Mouse (Mus musculus) stomach, postnatal 0 days (tissue): ENCODE measurements at regions not wholly inside any gene's neighbourhood (a gene's known extent, or its start where the extent isn't known, plus 50 kb on each side); places are given as distances from the start of the nearest gene placed in this dataset.

ENCODE experiments used
- ATAC-seq: fragments of 200-750 bp; cut with Nextera tagmentation; 2 replicates; pipeline ENCODE4 v1.8.0; 2017; ENCODE audit not compliant: low FRiP score, low TSS enrichment
- DNase-seq: peaks from one replicate; pipeline ENCODE4 v3.0.0-alpha.2; 2016; ENCODE audit warnings: low spot score
- H3K27ac ChIP-seq: fragments of 300-500 bp; sonication (generic); replicated peaks from 2 replicates; pipeline ENCODE4 v1.5.1; 2014; ENCODE audit warnings: mild to moderate bottlenecking, control low read depth
- H3K27me3 ChIP-seq: fragments of 300-500 bp; sonication (generic); 2 replicates; pipeline ENCODE4 v1.6.1; 2014; ENCODE audit warnings: low read length; ENCODE audit not compliant: control insufficient read depth, insufficient read depth
- H3K36me3 ChIP-seq: fragments of 300-500 bp; sonication (generic); 2 replicates; pipeline ENCODE4 v1.6.1; 2014; ENCODE audit warnings: low read length, mixed read lengths; ENCODE audit not compliant: control insufficient read depth, insufficient read depth
- H3K4me1 ChIP-seq: fragments of 300-500 bp; sonication (generic); replicated peaks from 2 replicates; pipeline ENCODE4 v1.6.1; 2014; ENCODE audit warnings: antibody characterized with exemption; ENCODE audit not compliant: control insufficient read depth, insufficient read depth
- H3K4me2 ChIP-seq: fragments of 300-500 bp; sonication (generic); replicated peaks from 2 replicates; pipeline ENCODE4 v1.6.1; 2014; ENCODE audit warnings: low read depth, mild to moderate bottlenecking, control low read depth, moderate library complexity
- H3K4me3 ChIP-seq: fragments of 300-500 bp; sonication (generic); 2 replicates; pipeline ENCODE4 v1.5.1; 2014; ENCODE audit warnings: low read depth, low read length, control low read depth
- H3K9ac ChIP-seq: fragments of 300-500 bp; sonication (generic); 2 replicates; pipeline ENCODE4 v1.6.1; 2014; ENCODE audit warnings: mild to moderate bottlenecking, low read length, control low read depth, mixed read lengths
- H3K9me3 ChIP-seq: fragments of 300-500 bp; sonication (generic); 2 replicates; pipeline ENCODE4 v1.6.1; 2016; ENCODE audit warnings: low read length; ENCODE audit not compliant: control insufficient read depth
- CTCF ChIP-seq: IDR thresholded peaks from 2 replicates; pipeline ENCODE4 v1.5.1; 2016; ENCODE audit warnings: antibody characterized with exemption, low read depth, mild to moderate bottlenecking, moderate library complexity
- EP300 ChIP-seq: optimal IDR thresholded peaks from 2 replicates; pipeline ENCODE3; 2016; ENCODE audit warnings: antibody characterized with exemption
- WGBS: fragments of 180-500 bp; shearing (Covaris S2); extraction: QIAGEN DNeasy Blood & Tissue Kit; methylation state at CpG from one replicate; pipeline ENCODE4 v1.1.7; 2014; 5-methylcytosine and 5-hydroxymethylcytosine counted together

DNA sequence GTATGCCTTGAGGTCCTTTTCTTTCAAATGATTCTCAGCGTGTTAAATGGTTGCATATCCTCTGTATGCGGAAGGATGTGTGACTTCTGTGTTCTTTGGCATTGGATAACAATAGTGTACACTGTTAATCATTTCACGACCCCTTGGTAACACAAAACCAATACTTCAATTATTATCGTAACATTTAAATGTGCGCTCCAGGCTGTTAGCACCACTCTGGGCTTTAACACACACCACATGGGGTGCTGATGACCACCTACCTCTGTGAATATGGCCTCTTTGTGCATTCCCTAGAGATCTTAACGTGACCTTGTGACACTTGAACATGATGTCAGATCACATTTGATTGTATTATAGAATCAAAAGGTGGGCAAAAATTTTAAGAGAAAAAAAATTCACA is 80.2 kb upstream of the Csnka2ip start:
- WGBS: 85% methylated on average over 6 of the region's 6 CpGs
- Histone ChIP-seq H3K4me2 (no peak overlapping the region), H3K9me3 (no peaks in the 10 kb centered on the region), H3K4me3 (no peak overlapping the region), H3K36me3 (no peaks in the 10 kb centered on the region), H3K9ac (no peak overlapping the region), H3K4me1 (no peaks in the 10 kb centered on the region), H3K27me3 (no peaks in the 10 kb centered on the region), H3K27ac (no peak overlapping the region)
- DNase-seq: no peak
- TF ChIP-seq CTCF (no peak), EP300 (no peak)
- no peak for ATAC-seq

DNA sequence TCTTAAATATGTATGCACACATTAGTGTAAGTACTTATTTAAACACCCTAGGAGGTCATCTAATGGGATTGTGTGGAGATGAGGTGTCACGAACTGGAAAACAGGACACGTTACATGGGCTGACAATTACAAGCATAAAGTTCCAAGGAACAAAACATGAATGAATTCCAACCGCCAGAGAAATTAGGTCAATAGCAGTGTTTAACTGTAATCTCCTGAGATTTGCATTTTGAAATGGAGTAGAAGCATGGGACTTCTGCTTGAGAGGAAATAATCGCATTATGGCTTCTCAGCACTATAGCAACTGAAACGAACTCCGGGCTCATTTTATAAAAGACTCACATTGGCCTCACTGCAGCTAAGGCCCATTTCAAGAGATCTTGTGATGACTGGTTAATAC is 79.7 kb upstream of the Csnka2ip start:
- no peaks in the 10 kb centered on the region for H3K36me3 ChIP-seq
- 82% methylated on average over 6 of the region's 6 CpGs for WGBS
- no peaks in the 10 kb centered on the region for H3K4me1 ChIP-seq
- TF ChIP-seq CTCF (no peak), EP300 (no peak)
- H3K9me3 ChIP-seq: no peaks in the 10 kb centered on the region
- DNase-seq (no peak), ATAC-seq (no peak)
- H3K27ac ChIP-seq: no peak overlapping the region
- H3K4me2 ChIP-seq: no peak overlapping the region
- H3K4me3 ChIP-seq: no peak overlapping the region
- H3K27me3 ChIP-seq: no peaks in the 10 kb centered on the region
- H3K9ac ChIP-seq: no peak overlapping the region

GRCm38 (mm10) chr16:64680843-64681242 is 78.6 kb upstream of the Csnka2ip start:
- no peak overlapping the region for H3K27ac ChIP-seq
- H3K4me2 ChIP-seq: no peak overlapping the region
- H3K4me3 ChIP-seq: no peak overlapping the region
- TF ChIP-seq CTCF (no peak), EP300 (no peak)
- no peaks in the 10 kb centered on the region for H3K27me3 ChIP-seq
- ATAC-seq (no peak), DNase-seq (no peak)
- H3K36me3 ChIP-seq: no peaks in the 10 kb centered on the region
- no peaks in the 10 kb centered on the region for H3K4me1 ChIP-seq
- H3K9ac ChIP-seq: no peak overlapping the region
- H3K9me3 ChIP-seq: no peaks in the 10 kb centered on the region
- 87% methylated on average over 4 of the region's 4 CpGs for WGBS

DNA sequence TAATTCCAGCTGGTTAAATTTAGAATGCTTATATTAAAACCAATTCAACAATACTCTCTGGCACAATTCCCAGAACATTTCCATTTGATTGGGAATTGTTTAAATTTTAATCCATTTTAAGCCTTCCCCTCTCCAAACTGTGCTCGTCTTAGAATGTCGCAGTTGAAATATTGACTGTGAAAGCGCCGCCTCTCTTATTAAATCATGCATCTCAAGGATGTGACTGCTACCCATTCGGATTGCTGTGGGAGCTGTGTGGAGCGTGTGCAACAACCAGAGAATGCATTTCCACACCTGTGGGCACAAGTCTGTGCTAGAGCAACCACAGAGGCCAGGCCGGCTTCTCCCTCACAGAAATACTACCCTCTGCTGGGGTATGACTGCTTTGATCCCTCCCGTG is 75.1 kb upstream of the Csnka2ip start:
- Histone ChIP-seq H3K4me2 (no peak overlapping the region), H3K9ac (no peak overlapping the region), H3K36me3 (no peaks in the 10 kb centered on the region), H3K9me3 (no peaks in the 10 kb centered on the region), H3K4me1 (no peaks in the 10 kb centered on the region), H3K27me3 (no peaks in the 10 kb centered on the region), H3K4me3 (no peak overlapping the region), H3K27ac (no peak overlapping the region)
- DNase-seq: no peak
- WGBS: 36% methylated on average over 8 of the region's 8 CpGs
- no peak for ATAC-seq
- TF ChIP-seq CTCF (peak; percentile 9; the same call in 1 of the 2 replicates), EP300 (no peak)

GRCm38 (mm10) chr16:64676865-64677264 is 74.7 kb upstream of the Csnka2ip start:
- TF ChIP-seq EP300 (no peak), CTCF (no peak)
- Histone ChIP-seq H3K4me3 (no peak overlapping the region), H3K27me3 (no peaks in the 10 kb centered on the region), H3K9me3 (no peaks in the 10 kb centered on the region), H3K36me3 (no peaks in the 10 kb centered on the region), H3K4me1 (no peaks in the 10 kb centered on the region), H3K27ac (no peak overlapping the region), H3K4me2 (no peak overlapping the region), H3K9ac (no peak overlapping the region)
- ATAC-seq (no peak), DNase-seq (no peak)
- WGBS: 43% methylated on average over 3 of the region's 3 CpGs

DNA sequence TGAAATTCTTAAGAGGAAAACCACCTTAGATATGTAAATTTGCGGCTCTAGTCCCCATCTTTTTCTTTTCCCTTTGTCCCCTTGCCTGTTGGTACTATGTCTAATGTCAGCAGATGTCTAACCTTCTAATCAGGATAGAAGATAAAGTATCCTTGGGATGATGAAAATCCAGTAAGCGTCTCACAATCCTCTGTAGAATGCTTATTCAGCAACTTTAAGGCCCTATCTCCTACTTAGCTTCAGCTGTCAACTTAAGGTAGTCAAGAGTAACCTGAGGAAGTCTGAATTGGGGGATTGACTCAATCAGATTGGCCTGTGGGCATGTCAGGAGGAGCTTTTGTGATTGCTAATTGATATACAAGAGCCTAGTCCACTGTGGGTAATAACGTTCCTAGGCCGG is 64.7 kb upstream of the Csnka2ip start:
- Histone ChIP-seq H3K4me3 (no peak overlapping the region), H3K9ac (no peak overlapping the region), H3K27ac (no peak overlapping the region), H3K9me3 (no peaks in the 10 kb centered on the region), H3K27me3 (no peaks in the 10 kb centered on the region), H3K4me2 (no peak overlapping the region), H3K4me1 (no peaks in the 10 kb centered on the region), H3K36me3 (no peaks in the 10 kb centered on the region)
- no peak for ATAC-seq
- WGBS: 90% methylated on average over 4 of the region's 4 CpGs
- no peak for DNase-seq
- no peak for TF ChIP-seq EP300
- no peak for TF ChIP-seq CTCF
